Mouse (Mus musculus) thymus, adult 2 months (tissue): Measurements from ENCODE around the gene Bbc3.

Experiments
- CTCF ChIP-seq: fragments of 200-500 bp; IDR thresholded peaks from 2 replicates; pipeline ENCODE4 v1.5.1; 2012; ENCODE audit warnings: mild to moderate bottlenecking, control low read depth, low read length, moderate library complexity, borderline replicate concordance; ENCODE audit not compliant: control insufficient read depth, poor library complexity, insufficient read depth; ENCODE audit errors: extremely low read depth
- POLR2A ChIP-seq: fragments of 200-500 bp; IDR thresholded peaks from 2 replicates; pipeline ENCODE4 v1.6.1; 2012; ENCODE audit warnings: mild to moderate bottlenecking, low read length, control low read depth, moderate library complexity; ENCODE audit not compliant: control insufficient read depth, poor library complexity, insufficient read depth; ENCODE audit errors: extremely low read depth

DNA sequence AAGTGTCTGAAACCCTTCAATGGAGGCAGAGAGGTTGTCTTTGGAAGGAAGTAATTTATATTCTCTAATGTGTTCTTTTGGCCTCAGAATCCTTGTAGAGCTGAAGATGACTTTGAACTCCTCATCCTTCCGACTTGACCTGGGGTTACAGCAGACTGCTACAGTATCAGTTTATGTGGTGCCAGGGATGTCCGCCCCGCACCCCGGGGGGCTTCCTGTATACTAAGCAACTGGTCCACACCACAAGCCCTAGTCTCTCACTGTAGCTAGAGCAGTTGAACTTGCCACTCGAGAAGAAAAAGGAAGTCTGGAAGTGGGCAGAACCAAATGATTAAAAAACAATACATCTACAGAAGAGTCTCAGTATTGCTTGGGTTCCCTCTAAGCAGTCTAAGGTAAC lies 44.4 kb upstream of the Bbc3 start:
- no peak for TF ChIP-seq POLR2A
- no peak for TF ChIP-seq CTCF
